Mouse (Mus musculus): ENCODE data around the gene Thnsl1. TPM values are rescaled to one million over a fixed set of nuclear protein-coding genes. Genes with fewer than 3 reads are reported as not detected.

Gene Thnsl1
- polyA plus RNA-seq, 1 experiment = 1.2 TPM

- Histone ChIP-seq H3K36me3 (ENCODE audit: control insufficient read depth, insufficient read depth, low read length) (no peaks in the 10 kb centered on the region; the same call in 1 of the 2 replicates), H3K4me1 (ENCODE audit: control insufficient read depth, insufficient read depth, insufficient read length) (no peaks in the 10 kb centered on the region), H3K4me3 (ENCODE audit: extremely low read depth, insufficient read depth, insufficient read length) (no peak overlapping the region), H3K27ac (ENCODE audit: insufficient read depth, low read length) (no peak overlapping the region), H3K27me3 (ENCODE audit: control insufficient read depth, insufficient read depth, low read length) (no peaks in the 10 kb centered on the region)
- no peak for DNase-seq (ENCODE audit: low read depth in 1 of 2, low spot score in 2 of 2)
- TF ChIP-seq POLR2A (IDR thresholded peaks at IDR 0.05; ENCODE audit: low read depth, low read length) (no peak), CTCF (IDR thresholded peaks at IDR 0.05; ENCODE audit: extremely low read depth, insufficient read depth, insufficient read length, insufficient replicate concordance) (no peak)
- 86% methylated on average over 6 of the region's 6 CpGs for WGBS
Measured at GRCm38 (mm10) chr2:21211361-21211760, 5.8 kb downstream of the Thnsl1 start.

GRCm38 (mm10) chr2:21214322-21214721 lies 8.8 kb downstream of the Thnsl1 start:
- Histone ChIP-seq H3K4me1 (ENCODE audit: control insufficient read depth, insufficient read depth, insufficient read length) (no peaks in the 10 kb centered on the region), H3K36me3 (ENCODE audit: control insufficient read depth, insufficient read depth, low read length) (no peaks in the 10 kb centered on the region; the same call in 1 of the 2 replicates), H3K4me3 (ENCODE audit: extremely low read depth, insufficient read depth, insufficient read length) (no peak overlapping the region), H3K27me3 (ENCODE audit: control insufficient read depth, insufficient read depth, low read length) (no peaks in the 10 kb centered on the region), H3K27ac (ENCODE audit: insufficient read depth, low read length) (no peak overlapping the region)
- no peak for DNase-seq (ENCODE audit: low read depth in 1 of 2, low spot score in 2 of 2)
- TF ChIP-seq CTCF (IDR thresholded peaks at IDR 0.05; ENCODE audit: extremely low read depth, insufficient read depth, insufficient read length, insufficient replicate concordance) (no peak), POLR2A (IDR thresholded peaks at IDR 0.05; ENCODE audit: low read depth, low read length) (no peak)

DNA sequence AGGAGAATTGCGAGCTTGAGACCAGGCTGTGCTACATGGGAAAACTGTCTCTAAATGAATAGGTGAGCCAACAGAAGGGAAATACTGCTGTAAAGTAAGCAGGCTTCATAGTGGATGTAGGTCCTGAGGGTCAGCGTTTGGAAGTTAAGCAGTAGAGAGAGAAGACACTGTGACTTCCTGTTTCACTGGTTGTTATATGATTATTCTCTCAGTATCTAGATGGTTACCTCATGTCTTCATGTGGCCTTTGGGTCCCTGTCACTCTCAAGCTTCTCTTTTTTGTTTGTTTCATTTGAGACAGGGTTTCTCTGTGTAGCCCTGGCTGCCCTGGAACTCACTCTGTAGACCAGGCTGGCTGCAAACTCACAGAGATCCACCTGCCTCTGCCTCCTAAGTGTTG lies 9.8 kb downstream of the Thnsl1 start:
- TF ChIP-seq CTCF (IDR thresholded peaks at IDR 0.05; ENCODE audit: extremely low read depth, insufficient read depth, insufficient read length, insufficient replicate concordance) (no peak), POLR2A (IDR thresholded peaks at IDR 0.05; ENCODE audit: low read depth, low read length) (no peak)
- Histone ChIP-seq H3K4me3 (ENCODE audit: extremely low read depth, insufficient read depth, insufficient read length) (no peak overlapping the region), H3K27me3 (ENCODE audit: control insufficient read depth, insufficient read depth, low read length) (no peaks in the 10 kb centered on the region), H3K4me1 (ENCODE audit: control insufficient read depth, insufficient read depth, insufficient read length) (no peaks in the 10 kb centered on the region), H3K36me3 (ENCODE audit: control insufficient read depth, insufficient read depth, low read length) (no peaks in the 10 kb centered on the region; the same call in 1 of the 2 replicates), H3K27ac (ENCODE audit: insufficient read depth, low read length) (no peak overlapping the region)
- no peak for DNase-seq (ENCODE audit: low read depth in 1 of 2, low spot score in 2 of 2)
- 88% methylated on average over 2 of the region's 2 CpGs for WGBS

GRCm38 (mm10) chr2:21222453-21223384 lies 17.2 kb downstream of the Thnsl1 start:
- H3K36me3 ChIP-seq (ENCODE audit: control insufficient read depth, insufficient read depth, low read length) = no peaks in the 10 kb centered on the region
- H3K27ac ChIP-seq (ENCODE audit: insufficient read depth, low read length) = no peak overlapping the region
- WGBS = 57% methylated on average over 9 of the region's 9 CpGs
- no peaks in the 10 kb centered on the region for H3K4me1 ChIP-seq (ENCODE audit: control insufficient read depth, insufficient read depth, insufficient read length)
- TF ChIP-seq POLR2A (IDR thresholded peaks at IDR 0.05; ENCODE audit: low read depth, low read length) (no peak), CTCF (IDR thresholded peaks at IDR 0.05; ENCODE audit: extremely low read depth, insufficient read depth, insufficient read length, insufficient replicate concordance) (no peak)
- no peak overlapping the region for H3K4me3 ChIP-seq (ENCODE audit: extremely low read depth, insufficient read depth, insufficient read length)
- no peaks in the 10 kb centered on the region for H3K27me3 ChIP-seq (ENCODE audit: control insufficient read depth, insufficient read depth, low read length)
- no peak for DNase-seq (ENCODE audit: low read depth in 1 of 2, low spot score in 2 of 2)

GRCm38 (mm10) chr2:21230276-21230675 lies 24.8 kb downstream of the Thnsl1 start:
- TF ChIP-seq CTCF (IDR thresholded peaks at IDR 0.05; ENCODE audit: extremely low read depth, insufficient read depth, insufficient read length, insufficient replicate concordance) = no peak
- TF ChIP-seq POLR2A (IDR thresholded peaks at IDR 0.05; ENCODE audit: low read depth, low read length) = no peak
- no peaks in the 10 kb centered on the region for H3K4me1 ChIP-seq (ENCODE audit: control insufficient read depth, insufficient read depth, insufficient read length)
- H3K27me3 ChIP-seq (ENCODE audit: control insufficient read depth, insufficient read depth, low read length) = no peaks in the 10 kb centered on the region
- no peak overlapping the region for H3K27ac ChIP-seq (ENCODE audit: insufficient read depth, low read length)
- 62% methylated on average over 2 of the region's 2 CpGs for WGBS
- no peak for DNase-seq (ENCODE audit: low read depth in 1 of 2, low spot score in 2 of 2)
- H3K36me3 ChIP-seq (ENCODE audit: control insufficient read depth, insufficient read depth, low read length) = no peaks in the 10 kb centered on the region
- no peak overlapping the region for H3K4me3 ChIP-seq (ENCODE audit: extremely low read depth, insufficient read depth, insufficient read length)

- H3K27ac ChIP-seq (ENCODE audit: insufficient read depth, low read length) = no peak overlapping the region
- TF ChIP-seq POLR2A (IDR thresholded peaks at IDR 0.05; ENCODE audit: low read depth, low read length) (no peak), CTCF (IDR thresholded peaks at IDR 0.05; ENCODE audit: extremely low read depth, insufficient read depth, insufficient read length, insufficient replicate concordance) (no peak)
- no peak overlapping the region for H3K4me3 ChIP-seq (ENCODE audit: extremely low read depth, insufficient read depth, insufficient read length)
- H3K36me3 ChIP-seq (ENCODE audit: control insufficient read depth, insufficient read depth, low read length) = no peaks in the 10 kb centered on the region
- H3K4me1 ChIP-seq (ENCODE audit: control insufficient read depth, insufficient read depth, insufficient read length) = no peaks in the 10 kb centered on the region
- no peaks in the 10 kb centered on the region for H3K27me3 ChIP-seq (ENCODE audit: control insufficient read depth, insufficient read depth, low read length)
- 87% methylated on average over 3 of the region's 3 CpGs for WGBS
- DNase-seq (ENCODE audit: low read depth in 1 of 2, low spot score in 2 of 2) = no peak
Measured at GRCm38 (mm10) chr2:21231147-21231546, 25.6 kb downstream of the Thnsl1 start.
